Mouse (Mus musculus) frontal cortex, postnatal 36 days (tissue): ENCODE data around the gene Cdc6.

Experiments
- DNase-seq, 2 experiments: peaks; one replicate each; pipeline ENCODE4 v3.0.0; 2022; ENCODE audit warnings: low spot score in 2 of 2

Gene Cdc6

DNA sequence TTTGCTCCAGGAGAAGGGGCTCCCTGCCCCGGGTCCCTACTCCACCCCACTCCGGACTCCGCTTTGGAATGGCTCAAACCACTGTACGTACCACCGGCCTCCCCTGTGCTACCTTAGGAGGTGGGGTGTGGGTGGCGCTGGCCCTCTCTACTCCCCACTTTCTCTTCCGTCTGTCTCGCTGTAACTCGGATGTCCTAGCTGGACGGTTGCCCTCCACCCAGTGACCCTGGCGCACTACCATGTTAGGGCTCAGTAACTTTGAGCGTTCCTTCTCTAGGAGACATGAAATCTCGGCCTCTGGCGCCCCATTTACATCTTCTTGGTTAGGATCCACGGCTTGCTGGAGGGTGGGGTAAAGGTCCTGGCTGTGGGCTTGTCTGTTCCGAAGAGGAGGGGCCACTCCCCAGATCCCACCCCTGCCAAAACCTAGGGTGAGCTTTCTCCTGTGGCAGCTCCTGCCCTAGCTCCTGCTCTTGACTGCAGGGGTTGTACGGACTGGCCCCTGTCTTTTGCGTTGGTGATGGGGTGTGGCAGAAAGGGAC, 53.5 kb downstream of the Cdc6 start:
- no peak for DNase-seq

DNA sequence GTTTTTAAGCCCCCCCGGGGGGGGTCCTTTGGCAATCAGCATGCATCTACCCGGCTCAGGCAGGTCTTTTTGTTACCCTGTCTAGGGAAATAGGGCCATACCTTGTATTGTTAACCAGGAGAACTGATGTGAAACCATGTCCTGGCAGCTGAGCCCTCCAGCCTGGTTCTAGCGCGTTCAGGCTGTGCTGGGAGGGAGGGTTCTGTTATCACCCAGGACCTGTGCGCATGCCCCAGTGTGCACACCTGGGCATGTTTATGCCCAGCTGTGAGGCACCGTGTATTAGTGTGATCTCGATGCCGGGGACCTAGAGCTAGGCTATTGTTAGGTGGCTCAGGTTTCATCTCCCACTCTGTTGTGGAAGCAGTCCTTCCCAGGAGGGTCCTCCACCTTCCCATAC, 54.2 kb downstream of the Cdc6 start:
- DNase-seq = no peak

DNA sequence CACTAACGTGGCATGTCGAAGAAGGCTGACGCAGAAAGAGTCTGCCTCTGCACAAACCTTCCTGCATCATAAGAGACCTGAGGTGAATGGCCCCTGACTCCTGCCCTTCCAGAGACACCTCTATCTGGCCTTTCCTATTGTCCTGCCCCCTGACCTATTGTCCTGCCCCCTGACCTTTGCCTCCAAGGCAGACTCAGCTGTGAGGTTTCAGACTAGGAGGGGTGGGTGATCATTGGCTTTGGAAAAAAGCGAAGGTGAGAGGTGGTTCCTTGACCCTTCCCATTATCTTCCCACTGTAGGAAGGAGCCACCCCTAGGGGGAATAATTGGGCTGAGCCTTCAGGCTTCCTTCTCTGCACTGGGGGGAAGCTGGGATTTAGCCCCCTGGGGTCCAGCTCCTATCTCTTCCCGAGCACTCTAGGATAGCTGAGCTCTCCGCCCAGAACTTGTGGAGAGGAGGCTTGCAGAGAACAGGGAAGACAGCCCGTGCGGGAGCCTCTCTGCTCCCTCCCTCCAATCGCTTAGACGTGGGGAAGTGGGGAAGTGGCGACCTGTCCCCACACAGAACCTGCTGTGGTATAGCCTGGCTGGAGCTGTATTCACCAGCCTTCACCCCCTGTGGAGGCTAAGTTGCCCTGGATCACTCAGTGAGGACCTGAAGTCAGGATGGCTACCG, 55.0 kb downstream of the Cdc6 start:
- DNase-seq = no peak

DNA sequence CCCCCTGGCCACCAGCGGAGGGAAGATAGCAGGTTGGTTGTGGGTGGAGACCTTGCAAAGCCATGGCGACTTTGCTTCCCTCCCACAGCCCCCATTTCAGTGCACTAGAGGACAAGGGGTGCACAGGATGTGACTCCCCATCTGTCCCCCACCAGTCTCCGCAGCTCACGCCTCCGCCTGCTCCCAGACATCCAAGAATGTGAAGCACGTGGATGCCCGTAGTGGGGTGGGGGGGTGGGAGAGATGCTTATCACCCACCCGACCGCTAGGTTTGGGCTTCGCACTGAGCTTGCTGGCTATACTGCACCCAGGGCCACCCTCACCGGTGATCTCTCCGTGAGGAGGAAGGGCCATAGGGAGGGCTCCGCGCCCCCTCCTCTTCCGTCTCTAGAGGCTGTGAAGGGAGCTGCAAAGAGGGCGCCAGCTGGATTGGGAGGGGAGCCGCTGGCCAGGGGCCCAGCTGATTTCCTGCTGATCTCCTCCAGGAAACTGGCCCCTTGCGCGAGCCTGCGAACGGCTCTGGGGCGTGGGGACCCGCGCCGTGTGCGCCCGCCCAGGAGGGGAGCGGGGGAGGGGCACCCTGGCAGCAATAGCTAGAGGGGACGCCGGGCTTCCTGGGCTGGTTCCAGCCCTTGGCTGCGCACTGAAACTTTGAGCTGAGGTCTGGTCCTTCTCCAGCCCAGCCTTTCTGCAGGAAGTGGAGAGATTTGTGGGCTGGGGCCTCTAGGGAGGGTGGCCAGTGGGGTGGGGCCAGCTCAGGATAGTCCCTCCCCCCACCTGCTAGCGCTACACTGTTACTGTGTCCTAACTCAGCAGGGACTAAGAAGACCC, 55.8 kb downstream of the Cdc6 start:
- DNase-seq = no peak

DNA sequence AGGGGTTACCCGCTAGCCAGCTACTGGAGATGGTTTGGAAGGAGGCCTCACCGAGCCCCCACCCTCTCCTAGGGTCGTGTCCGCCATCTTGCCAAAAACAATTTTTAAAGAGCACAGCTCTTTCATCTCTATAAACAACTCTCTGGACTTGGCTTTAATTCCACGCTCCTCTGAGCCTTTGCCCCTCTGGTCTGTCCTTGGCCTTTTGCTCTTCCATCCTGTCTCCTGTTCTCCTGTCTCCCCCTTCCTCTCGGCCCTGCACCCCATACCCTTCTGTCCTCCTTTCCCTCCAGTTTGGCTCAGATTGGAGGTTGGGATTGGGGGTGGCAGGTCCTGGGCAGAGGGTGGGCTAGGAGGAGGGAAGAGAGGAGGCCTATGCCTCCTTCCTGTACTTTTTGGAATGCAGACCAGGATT, 56.6 kb downstream of the Cdc6 start:
- DNase-seq = no peak

DNA sequence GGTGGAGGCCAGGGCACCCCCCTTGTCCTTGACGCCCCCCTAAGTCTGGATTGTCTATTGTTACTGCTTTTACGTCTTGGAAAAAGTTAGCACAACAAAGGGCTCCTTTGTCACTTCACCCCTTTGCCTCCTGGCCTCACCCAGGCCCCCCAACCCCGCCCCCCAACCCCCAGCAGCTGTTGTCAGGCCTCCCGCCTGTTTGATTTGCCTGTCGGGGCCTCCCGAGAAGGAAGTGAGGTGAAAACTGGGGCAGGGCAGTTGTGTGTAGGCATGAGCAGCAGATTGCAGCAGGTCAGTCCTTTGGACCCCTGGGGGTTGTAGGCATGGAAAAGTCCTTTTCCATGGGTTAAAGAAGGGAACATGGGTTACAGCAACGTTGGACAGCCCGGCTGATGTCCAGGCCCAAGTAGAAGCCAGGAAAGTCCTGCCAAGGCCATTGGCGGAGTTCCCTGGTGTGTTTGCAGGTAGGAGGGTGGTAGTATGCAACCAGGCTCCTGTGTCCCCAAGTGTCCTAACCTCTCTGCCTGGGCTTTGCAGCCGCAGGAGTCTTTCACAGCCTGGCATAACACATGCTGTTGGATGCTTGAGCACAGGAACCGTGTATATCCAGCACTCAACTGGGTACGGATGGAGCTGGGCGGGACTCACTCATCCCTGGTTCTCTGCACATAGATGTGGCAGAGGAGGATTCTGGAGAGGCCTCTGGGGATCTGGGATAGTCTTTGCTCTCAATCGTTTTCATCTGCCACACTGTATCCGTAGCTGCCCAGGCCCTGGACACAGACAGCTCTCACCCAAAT, 57.2 kb downstream of the Cdc6 start:
- no peak for DNase-seq

DNA sequence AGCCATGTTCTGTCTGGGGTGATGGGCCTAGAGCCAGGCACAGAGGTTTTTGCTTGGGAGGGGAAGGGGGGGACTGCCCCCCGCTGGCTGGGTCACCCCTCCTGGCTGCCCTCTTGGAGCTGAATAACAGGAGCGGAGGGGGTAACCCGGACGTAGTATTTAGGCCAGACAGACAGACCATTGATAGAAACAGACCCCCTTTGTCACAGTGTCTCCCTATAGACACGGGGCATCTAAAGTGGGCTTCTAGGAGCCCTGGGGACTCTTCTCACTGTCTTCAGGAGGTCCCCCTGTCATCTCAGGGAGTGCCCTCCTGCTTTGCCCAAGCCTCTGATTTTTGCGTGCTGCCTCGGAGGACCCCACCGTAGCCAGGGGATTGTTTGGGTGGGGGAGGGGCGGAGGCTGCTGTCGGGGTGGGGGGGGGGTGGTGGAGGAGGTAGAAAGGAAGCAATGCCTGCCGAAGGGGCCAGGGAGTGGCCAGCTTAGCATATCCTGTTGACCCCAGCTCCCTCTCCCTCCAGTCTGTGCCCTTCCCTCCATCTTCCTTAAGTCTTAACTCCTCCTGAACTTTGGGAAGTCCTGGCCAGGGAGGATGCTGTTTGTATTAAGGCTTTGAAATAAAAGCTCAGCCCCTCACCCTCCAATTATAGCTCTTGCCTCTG, 57.9 kb downstream of the Cdc6 start:
- DNase-seq = no peak

DNA sequence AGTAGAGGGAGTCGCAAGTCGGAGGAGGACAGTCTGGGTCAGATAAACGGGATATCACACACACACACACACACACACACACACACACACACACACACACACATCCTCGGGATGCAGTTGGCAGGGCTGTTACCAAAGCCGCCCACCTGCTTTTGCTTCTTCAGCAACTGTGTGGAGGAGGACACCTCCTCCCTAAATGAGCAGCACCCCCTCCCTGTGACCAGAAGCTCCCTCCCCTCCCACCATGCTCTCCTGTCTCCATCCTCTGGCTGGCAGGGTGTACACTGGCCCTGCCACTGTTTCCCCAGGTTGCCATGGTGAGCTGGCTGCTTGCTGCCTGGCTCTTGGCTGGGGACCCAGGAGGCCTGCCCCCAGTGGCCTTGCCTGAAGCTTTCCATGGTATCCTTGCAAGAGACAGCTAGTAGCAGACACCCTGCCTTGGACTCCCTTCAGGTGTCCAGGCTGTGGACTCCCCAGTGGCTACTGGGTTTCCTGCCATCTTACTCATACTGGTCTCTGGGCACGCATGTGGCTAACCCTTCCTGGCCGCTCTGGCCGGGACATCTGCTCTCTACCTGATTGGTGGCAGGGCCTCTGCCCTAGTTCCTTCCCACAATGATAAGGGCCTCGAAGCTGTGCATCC, 59.0 kb downstream of the Cdc6 start:
- DNase-seq = peak; percentile 70 to 75

DNA sequence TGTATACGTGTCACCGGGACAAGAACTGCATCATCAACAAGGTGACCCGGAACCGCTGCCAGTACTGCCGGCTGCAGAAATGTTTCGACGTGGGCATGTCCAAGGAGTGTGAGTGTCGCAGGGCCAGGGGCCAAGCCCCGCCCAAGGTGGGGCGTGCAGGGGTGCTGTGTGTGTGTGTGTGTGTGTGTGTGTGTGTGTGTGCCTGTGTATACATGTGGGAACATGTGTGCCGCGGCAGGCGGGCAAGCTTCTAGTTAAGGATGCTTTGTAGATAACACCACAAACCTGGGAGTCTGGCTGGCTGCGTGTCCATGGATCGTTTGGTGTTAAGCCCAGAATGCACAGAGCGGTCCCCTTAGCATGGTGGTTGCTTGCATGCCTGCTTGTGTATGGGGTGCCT, 60.5 kb downstream of the Cdc6 start:
- DNase-seq = no peak

DNA sequence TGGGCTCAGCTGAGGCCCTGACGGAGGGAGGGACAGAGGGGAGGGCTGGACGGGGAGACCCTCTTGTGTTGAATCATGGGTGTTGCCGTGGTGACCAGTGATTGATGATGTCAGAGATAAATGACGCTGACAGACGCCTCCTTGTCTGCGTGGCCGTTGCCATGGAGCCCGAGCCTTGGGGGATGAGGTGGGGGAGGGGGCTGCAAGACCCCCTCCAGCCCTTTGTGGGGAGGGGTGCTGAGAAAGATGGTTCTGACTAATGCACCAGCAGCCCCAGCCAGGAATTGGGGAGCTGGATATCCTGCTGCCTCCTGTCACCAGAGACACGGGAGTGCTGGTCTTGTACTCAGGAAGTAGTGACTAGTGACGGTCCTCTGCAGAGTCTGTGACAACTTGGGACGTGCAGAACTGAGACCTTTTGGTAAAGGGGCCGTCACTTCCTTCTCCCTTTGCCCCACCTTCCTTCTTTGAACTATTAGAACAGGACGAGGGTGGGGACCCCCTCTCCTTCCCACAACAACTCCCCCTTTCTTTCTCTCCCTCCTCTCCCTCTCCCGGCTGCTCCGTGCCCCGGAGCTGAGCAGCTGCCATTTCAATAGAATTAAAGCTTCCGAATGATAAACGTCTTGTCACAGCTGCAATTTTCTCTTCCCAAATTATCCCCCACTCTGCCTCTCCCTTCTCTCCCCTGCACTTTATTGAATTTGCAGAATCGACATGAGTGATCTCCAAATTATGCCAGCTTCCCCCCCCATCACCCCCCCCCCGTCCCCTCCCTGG, 61.3 kb downstream of the Cdc6 start:
- no peak for DNase-seq

DNA sequence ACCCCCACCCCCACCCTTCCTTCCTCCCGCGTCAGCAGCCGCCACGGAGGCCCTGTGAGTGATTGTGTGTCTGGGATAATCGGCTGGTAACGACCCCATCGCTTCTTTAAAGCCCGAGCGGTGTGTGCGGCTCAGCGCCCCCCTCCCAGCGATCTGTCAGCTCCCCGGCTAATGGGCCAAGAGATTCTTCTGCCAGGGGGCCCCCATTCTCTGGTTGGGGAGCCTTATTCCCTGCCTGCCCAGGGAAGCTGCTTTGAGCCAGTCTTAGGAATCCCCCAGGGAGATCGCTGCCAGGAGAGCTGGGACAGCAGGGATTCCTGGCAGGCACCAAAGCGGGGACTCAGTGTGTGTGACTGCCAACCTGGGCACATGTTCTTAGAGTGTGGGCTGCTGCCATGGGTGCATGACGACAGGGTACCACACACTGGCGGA, 61.9 kb downstream of the Cdc6 start:
- peak; percentile 70 to 83 for DNase-seq

DNA sequence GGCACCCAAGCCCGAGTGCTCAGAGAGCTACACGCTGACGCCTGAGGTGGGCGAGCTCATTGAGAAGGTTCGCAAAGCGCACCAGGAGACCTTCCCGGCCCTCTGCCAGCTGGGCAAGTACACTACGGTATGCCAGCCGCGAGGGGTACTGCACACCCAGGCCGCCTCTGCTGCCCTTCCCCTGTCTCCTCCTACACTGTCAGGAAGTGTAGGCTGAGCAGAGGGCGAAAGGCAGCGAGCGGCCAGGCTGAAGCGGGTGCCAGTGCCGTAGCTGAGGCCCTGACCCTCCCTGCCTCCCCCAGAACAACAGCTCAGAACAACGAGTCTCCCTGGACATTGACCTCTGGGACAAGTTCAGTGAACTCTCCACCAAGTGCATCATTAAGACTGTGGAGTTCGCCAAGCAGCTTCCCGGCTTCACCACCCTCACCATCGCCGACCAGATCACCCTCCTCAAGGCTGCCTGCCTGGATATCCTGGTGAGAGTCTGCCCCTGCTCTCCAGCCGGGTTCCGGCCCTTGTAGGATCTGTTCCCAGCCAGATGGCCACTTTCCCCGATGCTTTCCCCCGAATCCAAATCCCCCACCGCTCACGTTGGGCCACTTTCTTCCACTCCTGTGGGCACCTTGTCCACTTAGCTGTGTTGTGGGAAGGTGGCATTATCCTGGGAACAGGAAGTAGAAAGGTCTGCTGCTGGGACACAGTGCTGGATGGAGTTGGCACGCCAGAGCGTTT, 62.8 kb downstream of the Cdc6 start:
- DNase-seq = no peak

DNA sequence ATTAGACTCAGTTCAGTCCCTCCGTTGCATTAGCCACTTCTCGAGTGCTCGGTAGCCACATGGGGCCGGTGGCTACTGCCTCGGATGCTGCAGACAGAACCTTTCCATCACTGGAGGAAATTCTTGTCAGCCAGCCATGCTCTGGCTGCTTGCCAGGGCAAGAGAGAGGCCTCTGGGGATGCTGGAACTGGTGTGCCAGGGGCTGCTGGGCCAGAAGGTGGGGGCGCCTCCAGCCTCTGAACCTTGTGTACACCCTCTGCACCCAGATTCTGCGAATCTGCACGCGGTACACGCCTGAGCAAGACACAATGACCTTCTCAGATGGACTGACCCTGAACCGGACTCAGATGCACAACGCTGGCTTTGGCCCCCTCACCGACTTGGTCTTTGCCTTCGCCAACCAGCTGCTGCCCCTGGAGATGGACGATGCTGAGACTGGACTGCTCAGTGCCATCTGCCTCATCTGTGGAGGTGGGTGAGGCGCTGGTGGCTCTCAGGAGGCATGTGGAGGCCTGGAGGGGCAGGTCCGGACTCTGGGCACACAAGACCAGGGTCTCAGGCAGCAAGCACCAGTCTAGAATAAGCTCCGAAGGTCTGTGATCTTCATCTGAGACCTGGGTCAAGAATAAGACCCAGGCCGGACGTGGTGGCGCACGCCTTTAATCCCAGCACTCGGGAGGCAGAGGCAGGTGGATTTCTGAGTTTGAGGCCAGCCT, 63.9 kb downstream of the Cdc6 start:
- no peak for DNase-seq

DNA sequence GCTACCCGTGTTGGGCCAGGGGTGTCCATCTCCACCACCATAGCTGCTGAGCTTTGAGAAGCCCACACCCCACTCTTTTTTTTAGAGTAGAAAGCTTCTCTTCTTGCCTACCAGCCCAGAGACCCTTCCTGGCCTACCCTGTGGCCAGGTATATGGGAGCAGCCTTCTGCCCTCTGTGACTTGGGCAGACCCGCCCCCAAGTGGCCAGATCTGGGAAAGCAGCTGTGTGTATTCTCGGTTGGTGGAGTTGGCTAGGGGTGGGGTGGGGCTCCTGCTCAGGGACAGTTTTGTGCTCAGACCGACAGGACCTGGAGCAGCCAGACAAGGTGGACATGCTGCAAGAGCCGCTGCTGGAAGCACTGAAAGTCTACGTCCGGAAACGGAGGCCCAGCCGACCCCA, 64.6 kb downstream of the Cdc6 start:
- peak; percentile 84 to 87 for DNase-seq

DNA sequence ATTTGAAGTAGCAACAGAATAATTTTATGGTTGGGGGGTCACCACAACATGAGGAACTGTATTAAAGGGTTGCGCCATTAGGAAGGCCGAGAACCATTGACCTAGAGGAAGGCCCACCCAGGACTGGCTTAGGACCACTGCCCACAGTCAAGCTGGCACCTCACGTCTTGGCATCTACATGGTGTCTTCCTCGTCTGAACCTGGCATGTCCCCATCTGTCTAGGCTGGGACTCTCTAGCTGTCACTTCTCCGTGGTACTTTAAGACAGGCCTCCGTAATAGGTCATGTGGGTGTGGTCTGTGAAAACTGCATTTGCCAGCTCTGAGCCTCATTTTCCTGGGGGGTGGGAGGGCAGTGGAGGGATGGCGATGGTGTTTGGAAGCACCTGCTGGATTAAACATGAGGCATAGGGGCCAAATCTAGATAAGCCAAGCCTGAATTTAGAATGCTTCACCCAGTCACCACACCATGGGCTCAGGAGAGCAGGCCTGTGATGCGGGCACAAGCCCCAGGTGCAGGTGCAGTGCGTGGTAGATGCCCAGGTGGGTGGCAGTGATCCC, 65.3 kb downstream of the Cdc6 start:
- no peak for DNase-seq
